Mouse (Mus musculus) lung, postnatal 0 days (tissue): Measurements from ENCODE around the gene Tmem25.

Source experiments
- CTCF ChIP-seq: IDR thresholded peaks from 2 replicates; pipeline ENCODE4 v1.5.1; 2016; ENCODE audit warnings: antibody characterized with exemption, mild to moderate bottlenecking
- EP300 ChIP-seq: IDR thresholded peaks from 2 replicates; pipeline ENCODE4 v1.6.1; 2016; ENCODE audit warnings: antibody characterized with exemption, mild to moderate bottlenecking, control low read depth

GRCm38 (mm10) chr9:44836439-44836838 lies 37.3 kb upstream of the Tmem25 start:
- TF ChIP-seq CTCF: peak; percentile 84
- TF ChIP-seq EP300: no peak
